Mouse (Mus musculus) lung, postnatal 36 days (tissue): ENCODE measurements at regions not wholly inside any gene's neighbourhood (a gene's known extent, or its start where the extent isn't known, plus 50 kb on each side); places are given as distances from the start of the nearest gene placed in this dataset.
A peak's percentile ranks its signal among the peaks of the same experiment; 100 is the strongest.

Experiments
- DNase-seq: peaks from one replicate; pipeline ENCODE4 v3.0.0; 2022; ENCODE audit warnings: mixed read lengths

- no peak for DNase-seq
These were observed 72.5 kb upstream of the Haao start for GRCm38 (mm10) chr17:83920225-83920624.

DNA sequence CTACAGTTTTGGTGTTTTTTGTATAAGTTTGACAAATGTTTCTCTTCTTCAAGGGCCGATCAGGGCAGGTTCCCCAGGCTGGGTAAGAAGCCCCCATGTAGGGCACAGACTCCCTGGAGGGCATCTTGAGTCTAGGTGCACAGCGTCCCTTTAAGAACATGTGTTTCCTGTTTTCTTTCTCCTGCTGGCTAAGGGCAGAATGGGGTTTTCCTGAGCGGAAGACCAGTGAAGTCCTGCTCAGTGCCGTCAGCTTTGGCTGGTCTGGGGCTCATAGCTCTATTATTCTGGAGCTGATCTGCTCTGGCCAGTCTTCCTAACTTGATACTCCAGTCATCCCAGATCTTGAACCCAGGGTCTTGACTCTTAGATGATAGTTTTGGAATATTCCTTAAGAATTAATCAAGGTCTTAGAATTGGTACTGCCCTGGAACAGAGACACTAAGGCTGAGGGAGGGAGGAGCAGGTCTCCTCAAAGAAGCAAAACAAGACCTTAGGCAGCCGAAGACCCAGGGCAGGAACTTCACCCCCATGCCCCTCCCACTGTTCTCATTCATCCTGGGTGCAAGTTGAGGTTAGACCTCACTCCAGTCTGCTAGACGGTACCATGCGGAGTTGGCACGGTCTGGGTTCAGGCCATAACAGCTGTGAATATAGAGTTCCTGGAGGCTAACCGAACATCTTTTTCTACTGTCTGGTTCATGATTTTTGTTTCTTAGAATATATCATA is 70.8 kb upstream of the Haao start:
- peak; percentile 62 for DNase-seq

- DNase-seq, result no peak
These were observed 70.0 kb upstream of the Haao start for GRCm38 (mm10) chr17:83917781-83918180.

- peak; percentile 80 for DNase-seq
These were observed 69.0 kb upstream of the Haao start for GRCm38 (mm10) chr17:83916684-83917166.

- DNase-seq, result no peak
These were observed 67.3 kb upstream of the Haao start for GRCm38 (mm10) chr17:83915034-83915433.

DNA sequence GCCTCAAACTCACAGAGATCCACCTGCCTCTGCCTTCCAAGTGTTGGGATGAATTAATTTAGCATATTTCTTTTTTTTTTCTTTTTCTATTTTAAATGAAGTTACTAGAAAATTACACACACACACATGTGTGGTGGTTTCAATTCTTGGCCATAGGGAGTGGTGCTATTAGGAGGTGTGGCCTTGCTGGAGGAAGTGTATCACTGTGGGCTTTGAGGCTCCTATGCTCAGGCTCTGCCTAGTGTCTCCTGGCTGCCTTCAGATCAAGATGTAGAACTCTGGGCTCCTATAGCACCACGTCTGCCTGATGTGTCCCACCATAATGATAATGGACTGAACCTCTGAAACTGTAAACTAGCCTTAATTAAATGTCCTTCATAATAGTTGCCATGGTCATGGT is 66.8 kb upstream of the Haao start:
- DNase-seq, result no peak

GRCm38 (mm10) chr17:83913711-83914415 is 66.1 kb upstream of the Haao start:
- no peak for DNase-seq

DNA sequence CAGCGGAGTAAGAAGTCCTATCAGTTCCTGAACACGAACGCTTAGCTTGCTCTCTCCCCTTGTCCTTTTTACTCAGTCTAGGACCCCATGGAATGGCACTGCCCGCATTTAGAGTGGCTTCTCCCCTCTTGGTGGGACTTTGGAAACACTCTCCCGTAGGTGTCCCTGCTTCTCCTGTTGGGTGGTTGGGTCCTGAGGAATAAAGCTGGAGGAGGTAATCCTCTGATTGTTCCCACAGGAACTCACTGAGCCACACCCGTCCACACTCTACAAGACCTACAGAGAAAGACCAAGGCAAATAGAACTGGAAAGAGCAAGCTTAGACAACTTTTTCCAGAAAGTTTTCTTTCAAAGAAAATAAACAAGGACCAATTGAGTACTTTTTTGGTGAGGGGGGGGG is 64.7 kb upstream of the Haao start:
- no peak for DNase-seq

GRCm38 (mm10) chr17:83908811-83909210 is 61.0 kb upstream of the Haao start:
- no peak for DNase-seq

DNA sequence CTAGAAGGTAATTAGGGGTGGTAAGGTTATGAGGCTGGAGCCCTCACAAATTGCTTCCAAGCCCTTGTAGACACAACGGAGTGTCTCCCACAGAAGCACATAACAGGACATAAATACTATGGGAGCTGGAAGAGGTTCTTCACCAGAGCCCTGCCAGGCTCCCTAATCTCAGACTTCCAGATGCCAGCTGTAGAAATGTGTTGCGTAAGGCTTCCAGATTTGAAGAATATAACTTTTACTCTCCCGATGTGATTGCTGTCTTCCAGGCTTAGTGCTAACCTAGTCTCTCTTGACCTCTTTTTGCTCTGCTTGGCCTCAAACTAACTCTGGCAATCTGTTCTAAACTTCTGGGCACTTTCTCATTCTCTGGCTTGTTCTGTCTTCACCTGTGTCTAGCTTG is 59.8 kb upstream of the Haao start:
- DNase-seq, result no peak

DNA sequence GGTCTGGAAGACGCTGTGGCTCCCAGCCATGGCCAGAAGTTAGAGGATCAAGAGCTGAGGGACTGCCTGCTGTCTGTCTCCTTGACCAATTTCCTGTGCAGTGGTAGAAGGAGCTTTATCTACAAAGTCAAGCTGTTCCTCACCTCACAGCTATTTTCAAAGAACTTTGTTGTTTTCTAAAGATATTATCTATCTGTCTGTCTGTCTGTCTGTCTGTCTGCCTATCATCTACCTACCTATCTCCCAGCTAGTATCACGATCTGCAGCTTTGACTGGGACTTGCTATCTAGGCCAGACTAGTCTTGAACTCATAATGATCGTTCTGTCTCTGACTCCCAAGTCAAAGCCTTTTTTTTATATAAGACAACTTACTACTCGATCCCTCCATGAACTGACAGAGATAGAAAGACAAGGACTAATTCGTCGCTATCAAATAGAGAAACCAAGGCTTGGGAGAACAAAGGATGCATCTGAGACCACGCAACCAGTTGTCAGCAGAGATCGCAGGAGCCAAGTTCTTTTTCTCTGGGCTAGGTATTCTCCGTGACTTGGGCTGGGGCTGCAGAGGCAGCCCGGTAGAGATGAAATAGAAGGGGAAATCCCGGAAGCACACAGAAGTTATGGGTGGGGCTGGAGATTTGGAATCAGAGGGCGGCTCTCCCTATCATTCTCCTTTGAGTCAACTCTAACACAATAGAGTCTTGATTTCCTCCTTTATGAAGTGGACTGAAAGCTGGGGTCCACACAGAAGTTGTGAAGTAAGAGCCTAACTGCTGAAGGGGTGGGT is 59.2 kb upstream of the Haao start:
- DNase-seq, result no peak

- DNase-seq, result peak; percentile 84
These were observed 55.7 kb upstream of the Haao start for GRCm38 (mm10) chr17:83903467-83903866.

GRCm38 (mm10) chr17:83902523-83902922 is 54.8 kb upstream of the Haao start:
- no peak for DNase-seq

GRCm38 (mm10) chr17:83902091-83902490 is 54.3 kb upstream of the Haao start:
- DNase-seq, result no peak

GRCm38 (mm10) chr17:83899588-83900152 is 51.9 kb upstream of the Haao start:
- DNase-seq, result no peak

DNA sequence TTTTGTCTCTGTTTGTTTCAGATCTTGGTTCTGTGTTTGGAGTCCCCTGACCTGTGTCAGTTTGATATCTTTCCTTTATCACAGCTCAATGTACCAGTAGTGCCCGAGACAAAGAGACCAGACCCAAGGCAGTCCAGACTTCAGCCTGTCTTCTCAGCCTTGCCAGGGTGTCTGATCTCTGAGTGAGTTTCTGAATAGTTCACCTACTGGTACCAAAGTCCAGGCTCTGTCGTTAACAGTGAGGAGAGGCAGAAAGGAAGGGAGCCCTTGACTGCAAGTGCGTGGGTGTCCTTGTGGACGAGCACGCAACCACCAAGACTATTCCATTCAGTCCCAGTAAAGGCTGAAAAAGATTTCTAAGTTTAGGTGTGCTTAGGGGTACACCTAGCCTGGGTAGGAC is 50.8 kb upstream of the Haao start:
- DNase-seq, result no peak
